39 mouse cellular contexts compared by ENCODE assay signal in the genomic region with DNA sequence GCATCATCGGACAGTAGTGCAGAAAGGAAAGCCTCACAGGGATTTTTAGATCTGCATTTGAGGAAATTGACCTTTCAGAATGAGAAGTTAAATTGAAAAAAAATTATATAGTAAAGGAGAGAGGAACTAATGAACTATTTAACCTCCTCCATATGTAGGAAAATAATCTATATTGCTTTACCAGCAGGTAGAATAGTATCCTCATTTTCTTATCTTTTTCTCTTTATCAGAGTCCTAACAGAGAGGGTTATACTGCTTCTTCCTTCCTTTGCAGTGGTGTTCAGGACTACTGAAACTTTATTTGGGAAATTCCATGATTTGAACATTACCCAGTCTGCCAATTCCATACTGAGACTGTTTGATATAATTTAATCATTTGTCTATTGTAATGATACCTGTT. TPM values are rescaled to one million over a fixed set of nuclear protein-coding genes. Genes with fewer than 3 reads are reported as not detected.
"Had no signal": no experiment of that assay in that cellular context is flagged by ENCODE, and none has a peak within 500 bp of the region (broad histone marks: within the 10 kb centered on the region; RNA-seq: fewer than 3 reads in every experiment).

No protein-coding gene starts in this region.

- H3K27me3 ChIP-seq: heart, embryonic 12.5 days; heart, embryonic 13.5 days; heart, embryonic 15.5 days; hindbrain, embryonic 12.5 days; hindbrain, embryonic 13.5 days; hindbrain, embryonic 15.5 days; intestine, embryonic 15.5 days; kidney, embryonic 15.5 days had no signal

- H3K9ac ChIP-seq: heart, embryonic 12.5 days; heart, embryonic 13.5 days; heart, embryonic 15.5 days; hindbrain, embryonic 12.5 days; hindbrain, embryonic 13.5 days; hindbrain, embryonic 14.5 days; hindbrain, embryonic 15.5 days; intestine, embryonic 15.5 days; kidney, embryonic 15.5 days had no signal

- H3K9me3 ChIP-seq: heart, embryonic 10.5 days; heart, embryonic 12.5 days; heart, embryonic 13.5 days; heart, embryonic 15.5 days; hindbrain, embryonic 10.5 days; hindbrain, embryonic 12.5 days; hindbrain, embryonic 13.5 days; hindbrain, embryonic 15.5 days; intestine, embryonic 15.5 days; kidney, embryonic 15.5 days had no signal

- DNase-seq: heart, postnatal 10 days; heart, postnatal 14 days; heart, postnatal 36 days; heart, postnatal 4 days; kidney, adult 11 months; kidney, adult 18-20 months; kidney, adult 2 months; kidney, adult 8-10 months; kidney, adult 9 months; kidney, postnatal 10 days; kidney, postnatal 14 days; kidney, postnatal 25 days; kidney, postnatal 36 days; kidney, postnatal 4 days; layer of hippocampus, adult 9-11 months; layer of hippocampus, postnatal 36 days had no signal

- H3K4me3 ChIP-seq: heart, embryonic 10.5 days; heart, embryonic 12.5 days; heart, embryonic 13.5 days; heart, embryonic 15.5 days; hindbrain, embryonic 10.5 days; hindbrain, embryonic 12.5 days; hindbrain, embryonic 13.5 days; hindbrain, embryonic 15.5 days; intestine, embryonic 15.5 days; kidney, embryonic 15.5 days; layer of hippocampus, adult 2 months; left cerebral cortex, adult 2 months had no signal

- H3K4me1 ChIP-seq: hindbrain, embryonic 10.5 days; hindbrain, embryonic 12.5 days; hindbrain, embryonic 13.5 days; hindbrain, embryonic 15.5 days; intestine, embryonic 15.5 days; kidney, embryonic 15.5 days had no signal

- H3K27ac ChIP-seq: heart, embryonic 10.5 days; heart, embryonic 13.5 days; heart, embryonic 15.5 days; hindbrain, embryonic 10.5 days; hindbrain, embryonic 12.5 days; hindbrain, embryonic 13.5 days; hindbrain, embryonic 14.5 days; hindbrain, embryonic 15.5 days; hindbrain, postnatal 0 days; intestine, embryonic 15.5 days; kidney, embryonic 15.5 days; kidney, postnatal 0 days; layer of hippocampus, adult 2 months; left cerebral cortex, adult 2 months had no signal

RNA-seq across cellular contexts. Expression of a gene that starts 27.8 kb away (rescaled TPM):
- total RNA-seq: heart, postnatal 36 days; hindbrain, postnatal 0 days; layer of hippocampus, postnatal 36 days had no signal

RNA-seq across cellular contexts. Expression of a gene that starts 37.1 kb away (rescaled TPM):
- total RNA-seq: heart, postnatal 10 days; heart, postnatal 14 days; heart, postnatal 25 days; heart, postnatal 36 days; hematopoietic stem cell, adult 5-6 weeks had no signal
- polyA plus RNA-seq: heart, embryonic 16.5 days; inflammation-experienced regulatory T-cells, adult 6 months; intestine, embryonic 16.5 days; intestine, postnatal 0 days; kidney, embryonic 14.5 days; large intestine, adult 2 months had no signal
